Mouse (Mus musculus): ENCODE measurements at regions not wholly inside any gene's neighbourhood (a gene's known extent, or its start where the extent isn't known, plus 50 kb on each side); places are given as distances from the start of the nearest gene placed in this dataset.

DNA sequence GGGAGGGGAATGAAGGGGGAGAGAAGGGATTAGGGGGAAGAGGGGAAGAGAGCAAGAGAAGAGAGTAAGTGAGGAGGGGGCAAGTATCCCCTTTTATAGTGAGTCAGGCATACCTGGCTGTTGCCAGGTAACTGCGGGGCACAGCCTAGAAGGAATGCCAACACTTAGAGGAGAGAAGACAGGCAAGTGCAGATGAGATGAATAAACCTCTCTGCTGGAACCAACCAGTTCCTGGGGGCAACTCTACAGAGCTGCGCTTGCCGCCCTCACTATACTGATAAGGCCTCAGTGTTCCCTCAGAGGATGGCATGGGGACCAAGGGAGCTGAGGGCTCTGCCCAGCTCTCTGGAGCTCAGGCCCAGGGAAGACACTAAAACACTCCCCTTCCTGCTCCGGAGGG lies 192.2 kb downstream of the Opa1 start:
- no peak for TF ChIP-seq POLR2A (IDR thresholded peaks at IDR 0.05; ENCODE audit: extremely low read depth, insufficient read depth, low read length)
- no peak for TF ChIP-seq CTCF (IDR thresholded peaks at IDR 0.05; ENCODE audit: low read depth, low read length)
